Mouse (Mus musculus): ENCODE data around the gene Rnf166.

Rnf166 gene

DNA sequence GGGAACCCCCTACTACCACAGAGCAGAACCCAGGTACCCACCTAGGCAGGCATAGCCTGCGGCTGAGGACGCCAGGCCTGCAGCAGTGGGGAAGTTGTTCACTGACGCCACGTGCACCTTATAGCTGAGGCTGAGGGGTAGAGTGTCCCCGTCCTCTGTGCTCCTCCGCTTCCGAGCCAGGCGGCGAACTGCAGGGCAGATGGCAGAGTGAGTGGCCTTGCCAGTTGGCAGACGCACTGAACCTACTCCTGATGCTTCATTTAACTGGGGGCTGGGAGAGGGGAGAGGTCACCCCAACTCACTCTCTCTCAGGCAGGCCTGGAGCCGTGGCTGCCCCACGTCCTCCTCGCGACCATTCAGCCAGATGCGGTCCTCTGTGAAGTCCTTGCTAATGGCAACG, 36.5 kb downstream of the Rnf166 start:
- no peak for DNase-seq (ENCODE audit: low spot score)

DNA sequence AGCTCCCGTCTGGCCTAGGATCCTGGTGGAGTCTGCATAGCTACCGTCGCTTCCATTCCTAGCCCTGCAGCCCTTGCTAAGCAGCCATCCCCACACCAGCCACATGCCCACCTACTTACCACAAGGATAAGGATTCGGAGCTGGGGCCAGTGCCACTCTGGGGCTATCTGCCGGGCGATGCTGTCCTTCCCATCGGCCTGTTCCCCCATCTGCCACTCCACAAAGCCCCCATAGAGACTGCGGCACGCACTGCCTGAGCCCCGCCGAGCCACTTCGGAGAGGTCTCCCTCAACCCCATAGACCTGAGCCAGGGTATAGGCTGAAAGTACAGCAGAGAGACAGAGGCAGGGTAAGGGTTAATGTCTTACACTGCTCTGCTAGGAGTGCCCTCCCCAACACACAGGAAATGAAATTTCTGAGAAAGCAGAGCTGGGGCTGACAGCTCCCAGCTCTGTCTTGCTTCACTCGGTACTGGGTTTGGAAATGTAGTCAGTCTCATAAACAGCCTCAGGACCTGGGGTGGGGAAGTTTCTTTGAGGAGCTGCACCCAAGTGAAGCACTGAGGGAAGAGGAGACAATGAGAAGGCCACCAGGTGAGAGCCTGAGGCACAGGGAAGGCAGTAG, 38.0 kb downstream of the Rnf166 start:
- DNase-seq (ENCODE audit: low spot score): no peak

DNA sequence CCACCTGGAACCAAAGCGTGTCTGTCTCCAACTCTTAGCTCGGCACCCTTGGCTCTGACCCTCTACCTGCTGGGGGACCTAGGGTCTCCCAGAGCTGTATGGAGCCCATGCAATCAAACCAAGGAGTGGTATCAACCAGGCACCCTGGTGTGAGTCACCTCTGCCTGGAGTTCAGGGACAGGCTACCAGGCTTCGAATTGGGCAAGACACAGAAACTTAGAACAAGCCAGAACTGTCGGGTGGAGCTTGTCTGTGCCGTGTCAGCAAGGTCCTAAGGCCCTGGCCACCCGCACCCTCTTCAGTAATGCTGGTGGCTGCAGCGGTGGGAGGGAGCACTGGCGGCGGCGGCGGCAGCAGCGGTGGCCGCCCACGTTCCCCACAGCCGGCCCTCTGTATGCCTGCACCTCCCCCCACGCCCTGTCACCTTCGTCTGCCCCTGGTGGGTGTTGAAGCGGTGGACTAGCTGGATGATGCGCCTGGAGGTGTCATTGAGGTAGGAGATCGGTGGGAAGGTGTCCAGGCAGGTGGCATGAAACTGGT, 39.2 kb downstream of the Rnf166 start:
- DNase-seq (ENCODE audit: low spot score): no peak

DNA sequence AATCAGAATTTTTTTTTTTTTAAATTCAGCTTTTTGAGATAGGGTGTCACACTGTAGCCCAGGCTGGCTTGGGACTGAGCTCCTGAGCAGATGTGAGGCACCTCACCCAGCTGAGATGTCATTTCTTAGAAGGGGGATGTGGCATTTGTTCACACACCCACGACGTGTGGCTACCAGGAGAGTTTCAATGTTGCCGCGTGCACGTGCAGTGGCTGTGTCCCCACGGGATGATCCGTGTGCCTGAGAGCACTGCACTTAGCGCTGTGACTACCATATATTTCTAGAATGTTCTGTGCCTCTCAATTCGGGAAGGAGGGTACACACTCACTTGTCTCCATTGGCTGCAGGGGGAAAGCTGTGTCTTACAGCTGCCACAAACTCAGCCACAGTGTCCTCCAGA, 39.7 kb downstream of the Rnf166 start:
- no peak for DNase-seq (ENCODE audit: low spot score)

DNA sequence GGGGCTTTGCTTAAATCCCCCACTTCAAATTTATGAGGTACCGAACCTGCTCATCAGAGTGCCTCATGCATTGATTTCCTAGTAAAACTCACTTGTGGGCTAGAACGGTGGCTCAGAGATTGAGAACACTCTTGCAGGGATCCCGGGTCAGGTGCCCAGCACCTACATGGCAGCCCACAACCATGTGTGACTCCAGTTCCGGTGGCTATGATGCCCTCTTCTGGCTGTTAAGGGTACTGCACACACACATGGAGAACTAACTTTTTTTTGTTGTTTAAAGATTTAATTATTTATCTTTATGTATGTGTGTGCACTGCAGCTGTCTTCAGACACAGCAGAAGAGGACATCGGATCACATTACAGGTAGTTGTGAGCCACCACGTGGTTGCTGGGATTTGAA, 40.5 kb downstream of the Rnf166 start:
- DNase-seq (ENCODE audit: low spot score): no peak

DNA sequence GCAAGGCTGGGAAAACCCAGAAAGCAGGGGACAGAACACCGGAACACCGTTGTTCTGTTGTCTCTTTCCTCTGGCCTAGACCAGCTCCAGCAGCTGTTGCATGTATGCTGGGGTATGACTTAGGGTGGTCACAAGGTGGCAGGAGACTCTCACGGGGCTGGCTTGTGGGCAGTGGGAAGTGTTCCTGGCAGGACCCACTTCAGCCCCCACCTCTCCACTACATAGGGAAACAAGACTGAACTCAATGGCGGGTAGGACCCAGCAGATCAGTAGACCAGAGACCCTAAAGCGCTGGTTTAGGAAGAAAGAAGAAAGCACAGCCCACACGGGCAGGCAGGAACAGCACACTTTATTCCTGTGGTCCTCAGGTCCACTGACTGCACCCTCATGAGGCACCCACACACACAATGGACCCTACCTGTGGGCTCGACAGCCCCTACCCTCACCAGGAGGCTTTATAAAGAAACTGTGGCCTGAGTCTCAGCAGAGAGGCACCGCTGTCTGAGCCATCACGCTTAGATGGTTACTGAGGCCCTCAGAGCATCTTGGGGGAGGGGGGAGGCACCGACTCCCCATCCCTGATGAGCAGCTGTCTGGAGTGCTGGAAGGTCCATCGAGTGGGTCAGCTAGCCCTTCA, 42.5 kb downstream of the Rnf166 start:
- DNase-seq (ENCODE audit: low spot score): no peak

DNA sequence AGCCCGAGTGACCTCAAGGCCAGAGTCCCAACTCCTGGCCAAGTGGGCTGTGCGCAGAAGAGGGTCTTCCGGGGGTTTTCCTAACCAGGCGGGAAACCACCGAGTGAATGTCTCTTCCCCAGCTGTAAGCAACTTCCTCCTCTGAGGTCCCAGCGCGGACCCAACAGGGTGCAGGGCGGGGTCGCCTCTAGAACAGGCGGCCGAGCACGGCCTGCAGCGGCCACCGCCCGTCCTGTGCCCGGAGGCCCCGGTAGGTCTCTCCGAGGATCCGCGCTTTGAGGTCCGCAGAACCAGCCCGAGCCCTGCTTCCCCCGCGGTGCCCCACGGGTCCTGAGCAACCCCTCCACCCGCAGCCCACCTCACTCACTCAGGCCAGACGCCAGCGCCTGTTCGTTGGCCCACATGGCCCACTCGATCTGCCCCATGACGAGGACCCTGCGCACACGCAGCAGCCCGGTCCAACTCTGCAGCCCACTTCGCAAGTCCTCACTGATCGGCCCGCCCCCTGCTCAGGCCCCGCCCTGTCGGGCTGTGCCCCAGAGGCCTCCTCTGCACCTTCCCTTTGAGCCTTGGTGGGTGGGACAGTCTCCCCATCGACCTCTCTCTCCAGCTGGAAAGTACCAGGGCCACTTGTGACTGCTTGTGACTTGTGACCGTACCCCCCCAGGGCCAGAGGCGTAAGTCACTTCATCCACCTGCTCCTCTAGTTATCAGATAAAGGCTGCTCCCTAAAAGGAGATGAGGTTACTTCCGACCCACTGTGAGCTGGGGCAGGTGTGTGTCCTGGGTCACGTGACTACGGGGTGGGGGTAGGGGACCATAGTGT, 43.2 kb downstream of the Rnf166 start, which contains the start of gene Cyba:
Cyba (minus strand) TSS at position 488 of the 826 bp plus-strand sequence.
- DNase-seq (ENCODE audit: low spot score): no peak

DNA sequence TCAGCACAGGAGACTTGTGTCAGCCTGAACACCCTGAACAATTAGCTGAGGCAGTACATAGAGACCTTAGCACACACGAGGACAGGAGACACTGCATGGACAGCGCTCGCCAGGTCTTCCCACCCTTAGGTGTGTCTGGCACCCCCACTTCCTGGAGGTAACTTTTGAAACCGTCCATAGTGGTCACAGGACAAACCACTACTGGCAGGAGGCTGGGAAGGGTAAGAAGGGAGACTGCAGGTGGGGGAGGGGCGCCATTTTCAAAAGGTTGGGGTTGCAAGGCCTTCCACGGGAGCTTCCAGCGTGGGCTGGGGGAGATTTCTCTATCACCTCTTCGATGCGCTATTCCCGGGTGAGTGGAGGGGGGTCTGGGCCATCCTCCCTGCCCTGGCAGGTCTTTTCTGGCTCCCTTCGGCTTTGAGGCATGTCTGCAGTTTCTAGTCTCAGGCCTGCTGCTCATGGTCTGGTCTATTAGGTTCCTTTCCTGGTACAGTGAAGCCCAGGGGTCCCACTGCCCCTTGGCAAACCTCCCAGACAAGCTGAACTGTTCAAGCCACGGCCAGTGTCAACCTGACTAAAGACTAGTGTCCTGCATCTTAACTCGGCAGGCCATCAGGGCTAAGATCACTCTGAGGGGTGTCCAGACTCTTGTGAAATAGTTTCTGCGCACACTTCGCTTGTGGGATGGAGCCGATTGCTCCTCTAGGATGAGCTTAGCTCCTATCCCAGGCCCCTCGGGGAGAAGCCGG, 44.0 kb downstream of the Rnf166 start:
- no peak for DNase-seq (ENCODE audit: low spot score)

DNA sequence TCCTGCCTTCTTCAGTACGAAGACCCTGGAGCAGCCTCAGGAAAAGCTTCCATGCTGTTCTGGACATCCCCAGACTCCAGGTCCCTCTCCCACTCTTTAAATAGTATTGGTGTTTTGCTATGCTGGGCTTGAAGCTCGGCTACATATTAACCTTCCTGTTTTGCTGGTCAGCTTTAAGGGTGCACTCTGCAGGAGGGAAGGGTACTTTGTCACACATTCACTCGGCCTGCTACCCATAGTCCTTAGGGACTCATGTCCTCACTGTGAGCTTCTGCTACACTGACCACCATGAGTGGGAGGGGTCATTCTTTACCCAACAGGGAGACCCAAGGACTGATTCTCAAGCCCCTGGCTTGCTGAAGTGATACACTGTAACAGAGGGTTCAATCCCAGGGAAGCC, 45.2 kb downstream of the Rnf166 start:
- no peak for DNase-seq (ENCODE audit: low spot score)

DNA sequence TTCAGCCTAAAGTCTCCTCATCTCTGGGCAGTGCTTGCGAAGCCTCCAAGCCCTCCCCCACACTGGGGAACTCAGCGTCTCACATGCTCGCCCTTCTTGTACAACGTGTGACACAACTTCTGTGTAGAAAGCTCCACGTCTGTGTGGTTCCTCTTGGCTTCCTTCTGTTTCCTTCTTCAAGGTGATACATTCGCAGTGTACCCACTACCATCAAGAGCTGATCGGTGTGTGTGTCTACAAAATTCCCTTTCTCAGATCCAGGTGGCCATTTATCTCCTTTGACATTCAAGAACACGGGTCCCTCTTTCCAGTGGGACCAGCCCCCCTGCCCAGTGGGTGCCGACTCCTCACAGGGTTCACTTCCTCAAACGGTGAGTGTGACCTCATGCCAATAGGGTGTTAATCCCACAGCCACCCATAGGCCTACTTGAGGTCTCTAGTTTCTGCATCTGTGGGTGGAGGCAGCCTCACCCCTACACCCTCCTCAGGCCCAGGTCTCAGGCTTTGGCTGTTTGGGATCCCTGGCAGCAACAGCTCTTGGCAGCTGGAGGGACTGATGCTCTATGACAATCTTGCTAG, 45.7 kb downstream of the Rnf166 start:
- DNase-seq (ENCODE audit: low spot score): no peak

DNA sequence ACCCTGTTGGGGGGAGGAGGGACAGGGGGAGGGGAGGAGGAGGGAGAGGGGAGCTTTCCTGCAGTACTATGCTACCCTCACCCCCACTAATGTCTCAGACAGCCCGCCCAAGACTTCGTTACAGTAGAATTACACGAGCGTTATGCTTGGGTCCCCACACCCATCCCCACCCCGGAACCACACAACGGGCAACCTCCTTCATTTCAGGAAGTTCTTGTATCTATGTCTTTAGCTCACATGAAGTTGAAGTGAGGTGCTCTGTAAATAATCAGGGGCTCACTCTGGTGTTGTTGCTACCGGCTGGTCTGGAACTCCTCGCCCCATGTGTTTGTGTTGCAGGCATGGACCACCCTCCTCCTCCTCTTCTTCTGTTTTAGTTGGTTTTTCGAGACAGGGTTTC, 47.7 kb downstream of the Rnf166 start:
- no peak for DNase-seq (ENCODE audit: low spot score)

DNA sequence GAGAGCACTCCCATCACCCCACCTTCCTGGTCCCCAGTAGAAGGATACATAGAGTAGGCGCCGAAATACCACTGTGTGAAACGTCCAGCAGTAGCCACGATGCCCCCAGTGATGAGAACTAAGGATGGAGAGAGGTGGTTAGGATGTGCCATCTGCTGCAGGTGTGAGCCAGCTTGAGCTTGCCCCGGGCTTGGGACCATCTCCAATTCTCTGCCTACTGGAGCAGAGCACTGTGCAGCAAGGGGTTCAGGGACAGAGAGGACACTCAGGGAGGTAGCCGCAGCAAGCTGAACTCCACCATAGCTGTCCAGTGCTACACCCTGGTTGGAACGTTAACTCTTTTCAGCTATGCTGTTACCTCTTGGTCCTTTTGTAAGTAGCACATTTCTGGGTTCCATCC, 48.3 kb downstream of the Rnf166 start:
- DNase-seq (ENCODE audit: low spot score): no peak

DNA sequence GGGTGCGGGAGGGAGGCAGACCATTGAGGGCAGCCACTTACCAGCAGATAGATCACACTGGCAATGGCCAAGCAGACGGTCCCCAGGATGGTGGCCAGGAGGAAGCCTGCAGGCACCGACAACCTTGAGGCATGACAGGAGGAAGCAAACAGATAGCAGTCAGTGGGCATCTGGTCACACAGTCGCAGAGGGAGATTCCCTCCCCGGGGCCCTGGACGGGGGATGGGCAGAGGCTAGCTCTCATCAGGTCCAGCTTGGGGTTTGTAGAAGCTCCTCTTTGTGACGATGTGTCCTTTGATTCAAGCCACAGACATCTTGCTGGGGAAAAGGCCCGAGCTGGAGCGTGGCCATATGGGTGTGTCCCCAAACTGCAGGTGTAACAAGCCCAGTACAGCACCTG, 49.7 kb downstream of the Rnf166 start:
- no peak for DNase-seq (ENCODE audit: low spot score)

DNA sequence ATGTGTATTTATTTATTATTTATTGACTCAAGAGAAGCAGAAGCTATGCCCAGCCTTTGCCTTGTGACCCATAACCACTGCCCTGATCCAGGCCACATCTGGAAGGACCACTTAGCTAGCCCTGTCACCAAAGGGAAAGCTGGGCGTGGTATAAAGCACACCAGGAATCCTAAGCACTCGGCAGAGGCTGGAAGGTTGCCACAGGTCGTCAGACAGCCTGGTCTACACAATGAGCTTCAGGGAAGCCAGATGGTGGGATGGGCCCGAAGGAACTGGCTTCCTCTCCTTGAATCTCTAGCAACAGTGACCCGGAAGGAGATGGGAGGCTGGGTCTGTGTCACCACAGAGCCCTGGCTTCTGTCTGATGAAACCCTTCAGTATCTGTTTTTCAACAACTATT, 52.2 kb downstream of the Rnf166 start:
- DNase-seq (ENCODE audit: low spot score): no peak

DNA sequence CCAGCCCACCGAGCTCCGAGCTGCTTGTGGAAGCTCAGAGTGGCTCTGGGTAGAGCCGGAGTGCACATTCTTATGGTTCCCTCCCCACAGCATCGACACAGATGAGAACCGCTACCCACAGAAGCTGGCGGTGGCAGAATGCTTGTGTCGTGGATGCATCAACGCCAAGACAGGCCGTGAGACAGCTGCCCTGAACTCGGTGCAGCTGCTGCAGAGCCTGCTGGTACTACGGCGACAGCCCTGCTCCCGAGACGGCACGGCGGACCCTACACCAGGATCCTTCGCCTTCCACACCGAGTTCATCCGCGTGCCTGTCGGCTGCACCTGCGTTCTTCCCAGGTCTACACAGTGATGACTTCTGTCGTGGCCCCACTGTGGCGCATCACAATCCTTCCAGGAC, 52.6 kb downstream of the Rnf166 start:
- DNase-seq (ENCODE audit: low spot score): no peak

DNA sequence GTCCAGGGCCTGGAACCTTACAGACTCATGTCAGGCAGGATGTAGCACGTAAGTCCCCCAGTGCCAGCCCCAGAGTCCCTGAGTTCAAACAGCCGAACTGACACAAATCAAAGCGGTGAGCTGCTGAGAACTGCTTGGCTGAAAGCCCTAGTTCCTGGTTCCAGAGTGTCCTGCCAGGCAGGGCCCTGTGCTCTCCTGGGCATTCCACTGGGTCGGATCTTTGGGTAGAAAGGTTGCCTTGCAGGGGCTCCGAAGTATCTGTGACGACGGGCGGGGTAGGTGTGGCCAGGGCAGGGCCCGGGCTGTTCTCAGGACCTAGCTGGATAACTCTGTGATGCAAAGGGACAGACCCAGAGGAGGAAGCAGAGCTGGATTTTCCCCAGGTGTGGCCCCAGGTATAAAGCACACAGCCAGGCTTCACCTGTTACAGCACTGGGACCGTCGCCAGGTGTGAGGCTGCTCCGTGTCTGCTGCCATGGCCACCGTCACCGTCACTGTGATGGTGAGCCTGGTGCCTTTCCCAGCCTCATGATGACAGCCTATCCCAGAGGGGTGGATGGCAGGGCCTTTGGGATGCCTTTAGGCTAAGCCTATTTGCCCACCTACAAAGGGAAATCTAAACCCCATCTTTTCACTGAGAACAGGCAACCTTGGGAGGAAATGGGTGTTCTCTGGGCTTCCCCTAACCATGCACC, 54.3 kb downstream of the Rnf166 start, which contains the start of gene Il17c:
Il17c (plus strand) TSS at position 645 of the 695 bp plus-strand sequence.
- no peak for DNase-seq (ENCODE audit: low spot score)

DNA sequence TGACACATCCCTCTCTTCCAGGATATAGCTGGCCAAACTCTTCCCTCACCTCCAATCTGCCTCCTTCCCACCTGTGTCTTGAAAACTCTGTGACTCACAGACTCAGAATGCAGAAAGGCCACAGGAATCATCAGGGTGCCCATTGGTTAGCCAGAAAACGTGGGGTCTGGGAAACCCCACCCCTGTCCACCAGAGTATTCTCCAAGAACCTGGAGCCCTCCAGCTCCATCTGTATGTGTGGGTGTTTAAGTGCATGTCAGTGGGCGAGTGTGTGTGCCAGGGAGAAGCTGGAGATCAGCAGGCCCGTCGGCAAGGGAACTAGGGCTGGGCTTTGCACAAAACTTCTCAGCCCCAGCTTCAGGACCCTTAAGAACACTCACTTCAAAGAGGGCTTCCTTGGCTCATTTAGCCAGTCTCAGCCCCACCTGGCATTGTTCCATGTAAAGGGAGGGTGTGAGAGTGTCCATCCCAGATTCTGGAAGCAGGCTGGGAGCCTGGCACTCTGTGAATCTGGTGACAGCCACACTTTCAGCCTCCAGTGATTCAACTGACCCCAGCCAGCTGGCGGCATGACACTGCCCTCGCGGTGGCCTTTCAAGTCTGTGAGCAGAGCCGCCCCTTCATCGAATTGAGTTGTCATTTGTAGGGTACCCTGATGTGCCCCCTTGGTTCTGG, 55.8 kb downstream of the Rnf166 start:
- DNase-seq (ENCODE audit: low spot score): no peak

All from urinary bladder, postnatal 10 days (tissue).